In the genomic region with DNA sequence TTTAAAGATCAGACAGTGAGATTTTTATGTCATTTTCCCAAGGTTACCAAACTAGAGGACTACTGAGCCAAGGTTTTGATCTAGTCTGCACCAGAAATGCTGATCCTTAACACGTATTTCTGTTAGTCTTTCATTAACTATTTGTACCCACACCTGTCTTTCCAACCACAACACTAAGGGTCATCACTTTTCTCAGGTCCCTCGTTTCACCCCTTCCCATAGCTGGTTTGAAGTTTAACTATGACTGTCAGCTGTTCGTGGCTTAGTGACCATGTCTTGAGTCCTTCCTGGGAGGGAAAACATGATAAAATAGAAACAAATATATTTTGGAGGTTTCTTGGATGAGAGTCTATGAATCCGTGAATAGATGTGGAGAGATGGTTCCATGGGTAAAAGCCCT, we compare ENCODE assay signal across 22 mouse cellular contexts.
DNase-seq lines count a peak whose midpoint lies in the region; ATAC-seq and TF ChIP-seq lines count a peak whose summit lies in the region.
"Had no signal": no experiment of that assay in that cellular context is flagged by ENCODE, and none has a peak within 500 bp of the region (broad histone marks: within the 10 kb centered on the region; RNA-seq: fewer than 3 reads in every experiment).

No protein-coding gene starts in this region.

- H3K36me3 ChIP-seq in kidney, adult 2 months (ENCODE audit: control insufficient read depth, insufficient read depth, low read length): no peaks in the 10 kb centered on the region
- no peaks in the 10 kb centered on the region for H3K36me3 ChIP-seq in midbrain, embryonic 11.5 days (ENCODE audit: control insufficient read depth, insufficient read depth, low read length)
- H3K36me3 ChIP-seq in midbrain, embryonic 15.5 days (replicated peaks): no peaks in the 10 kb centered on the region
- H3K36me3 ChIP-seq: embryonic facial prominence, embryonic 13.5 days; embryonic facial prominence, embryonic 15.5 days; forebrain, embryonic 10.5 days; forebrain, embryonic 12.5 days had no signal

- peak; percentile 88 for DNase-seq in kidney, adult 2 months
- DNase-seq in kidney, postnatal 4 days: no peak
- peak; percentile 89 for DNase-seq in kidney, adult 9 months
- no peak for DNase-seq in kidney, adult 18-20 months
- peak; percentile 12 for DNase-seq in midbrain, embryonic 11.5 days (ENCODE audit: low spot score, missing footprints)
- DNase-seq: adrenal gland, adult 2 months; adrenal gland, postnatal 10 days; adrenal gland, postnatal 25 days; cerebellum, adult 11 months; cerebellum, adult 18-20 months; cerebellum, adult 8-10 months; cerebellum, adult 9-11 months; cerebellum, postnatal 14 days; cerebellum, postnatal 36 days; embryo, embryonic 11 days had no signal

- no peak overlapping the region for H3K4me3 ChIP-seq in kidney, adult 2 months (ENCODE audit: insufficient read depth, low read depth, low read length)
- H3K4me3 ChIP-seq in midbrain, embryonic 11.5 days (ENCODE audit: low read depth, low read length): no peak overlapping the region
- no peak overlapping the region for H3K4me3 ChIP-seq in midbrain, embryonic 15.5 days
- H3K4me3 ChIP-seq: embryonic facial prominence, embryonic 13.5 days; embryonic facial prominence, embryonic 15.5 days; erythroblast, embryonic 14.5 days; forebrain, embryonic 10.5 days; forebrain, embryonic 12.5 days had no signal

- no peak for TF ChIP-seq POLR2A in kidney, adult 2 months (IDR thresholded peaks at IDR 0.05; ENCODE audit: low read depth, low read length)

- H3K4me1 ChIP-seq in kidney, adult 2 months (ENCODE audit: control insufficient read depth, insufficient read depth, low read length): peaks cover 21% of the 10 kb centered on the region; the same call in 1 of the 2 replicates
- H3K4me1 ChIP-seq in midbrain, embryonic 11.5 days (ENCODE audit: control insufficient read depth, insufficient read depth, low read length): no peaks in the 10 kb centered on the region
- H3K4me1 ChIP-seq in midbrain, embryonic 15.5 days: peaks cover 5% of the 10 kb centered on the region
- H3K4me1 ChIP-seq: forebrain, embryonic 12.5 days had no signal

- H3K4me2 ChIP-seq in midbrain, embryonic 11.5 days: no peak overlapping the region
- H3K4me2 ChIP-seq in midbrain, embryonic 15.5 days: no peak overlapping the region
- H3K4me2 ChIP-seq: embryonic facial prominence, embryonic 13.5 days; embryonic facial prominence, embryonic 15.5 days; forebrain, embryonic 12.5 days had no signal

- peak overlapping the region; percentile 98 for H3K27ac ChIP-seq in kidney, adult 2 months (ENCODE audit: insufficient read depth, low read depth, low read length)
- H3K27ac ChIP-seq in midbrain, embryonic 11.5 days (ENCODE audit: low read depth, low read length): no peak overlapping the region
- no peak overlapping the region for H3K27ac ChIP-seq in midbrain, embryonic 15.5 days
- H3K27ac ChIP-seq: embryonic facial prominence, embryonic 13.5 days; embryonic facial prominence, embryonic 15.5 days; forebrain, embryonic 10.5 days; forebrain, embryonic 12.5 days had no signal

- no peak overlapping the region for H3K9ac ChIP-seq in midbrain, embryonic 11.5 days (ENCODE audit: low read length)
- no peak overlapping the region for H3K9ac ChIP-seq in midbrain, embryonic 15.5 days
- H3K9ac ChIP-seq: embryonic facial prominence, embryonic 13.5 days; embryonic facial prominence, embryonic 15.5 days; forebrain, embryonic 12.5 days had no signal

- no peaks in the 10 kb centered on the region for H3K9me3 ChIP-seq in midbrain, embryonic 11.5 days (ENCODE audit: control insufficient read depth, low read length)
- no peaks in the 10 kb centered on the region for H3K9me3 ChIP-seq in midbrain, embryonic 15.5 days
- H3K9me3 ChIP-seq: embryonic facial prominence, embryonic 13.5 days; embryonic facial prominence, embryonic 15.5 days; forebrain, embryonic 10.5 days; forebrain, embryonic 12.5 days had no signal

- WGBS in kidney, adult 2 months: 40% methylated on average over 4 of the region's 4 CpGs
- 85% methylated on average over 4 of the region's 4 CpGs for WGBS in midbrain, embryonic 11.5 days
- 87% methylated on average over 4 of the region's 4 CpGs for WGBS in midbrain, embryonic 15.5 days

- TF ChIP-seq CTCF in kidney, adult 2 months (conservative IDR thresholded peaks at IDR 0.05; ENCODE audit: insufficient read depth, insufficient read length, low read depth, low read length): no peak

- no peaks in the 10 kb centered on the region for H3K27me3 ChIP-seq in kidney, adult 2 months (replicated peaks; ENCODE audit: control insufficient read depth, insufficient read depth, low read length)
- H3K27me3 ChIP-seq in midbrain, embryonic 11.5 days (ENCODE audit: control insufficient read depth, insufficient read depth, low read length): no peaks in the 10 kb centered on the region
- no peaks in the 10 kb centered on the region for H3K27me3 ChIP-seq in midbrain, embryonic 15.5 days (replicated peaks)
- H3K27me3 ChIP-seq: embryonic facial prominence, embryonic 13.5 days; embryonic facial prominence, embryonic 15.5 days; forebrain, embryonic 12.5 days had no signal

- no peak for ATAC-seq in midbrain, embryonic 11.5 days (ENCODE audit: low FRiP score)
- ATAC-seq in midbrain, embryonic 15.5 days (replicated peaks): no peak
- ATAC-seq: forebrain, embryonic 14.5 days had no signal

Comparison
In these comparisons a context has a peak if more than half of its experiments do, and no peak if none do; other contexts are left out.
1. DNase-seq: peak in kidney, adult 2 months (single experiment), kidney, adult 9 months (single experiment) and midbrain, embryonic 11.5 days (single experiment); none in kidney, postnatal 4 days (0 of 2) and kidney, adult 18-20 months (single experiment).